Mouse (Mus musculus) lung, embryonic 15.5 days (tissue): ENCODE measurements around the gene Tas2r143. TPM values are rescaled to one million over a fixed set of nuclear protein-coding genes. Genes with fewer than 3 reads are reported as not detected.

ENCODE experiments used
- ATAC-seq: fragments of 200-750 bp; cut with Nextera tagmentation; 2 replicates; pipeline ENCODE4 v1.8.0; 2017; ENCODE audit warnings: moderate number of reproducible peaks, borderline replicate concordance; ENCODE audit not compliant: low FRiP score, low TSS enrichment; ENCODE audit errors: extremely low read depth
- H3K27ac ChIP-seq: fragments of 300-500 bp; sonication (generic); 2 replicates; pipeline ENCODE4 v1.5.1; 2015; ENCODE audit warnings: moderate library complexity, mild to moderate bottlenecking, inconsistent platforms
- H3K27me3 ChIP-seq: fragments of 300-500 bp; sonication (generic); 2 replicates; pipeline ENCODE4 v1.6.1; 2015; ENCODE audit warnings: inconsistent platforms
- H3K36me3 ChIP-seq: fragments of 300-500 bp; sonication (generic); 2 replicates; pipeline ENCODE4 v1.6.1; 2015; ENCODE audit warnings: inconsistent platforms
- H3K4me1 ChIP-seq: fragments of 300-500 bp; sonication (generic); 2 replicates; pipeline ENCODE4 v1.6.1; 2015; ENCODE audit warnings: inconsistent platforms
- H3K4me2 ChIP-seq: fragments of 300-500 bp; sonication (generic); 2 replicates; pipeline ENCODE4 v1.6.1; 2015; ENCODE audit warnings: inconsistent platforms, mild to moderate bottlenecking, moderate library complexity
- H3K4me3 ChIP-seq: fragments of 300-500 bp; sonication (generic); 2 replicates; pipeline ENCODE4 v1.5.1; 2015; ENCODE audit warnings: mild to moderate bottlenecking, inconsistent platforms
- H3K9ac ChIP-seq: fragments of 300-500 bp; sonication (generic); 2 replicates; pipeline ENCODE4 v1.6.1; 2015; ENCODE audit warnings: inconsistent platforms
- H3K9me3 ChIP-seq: fragments of 300-500 bp; sonication (generic); 2 replicates; pipeline ENCODE4 v1.6.1; 2016; ENCODE audit warnings: inconsistent platforms
- WGBS: fragments of 180-500 bp; shearing (Covaris S2); methylation state at CpG from one replicate; pipeline ENCODE4 v1.1.7; 2015; 5-methylcytosine and 5-hydroxymethylcytosine counted together
- polyA plus RNA-seq: library from polyadenylated mRNA; unstranded; fragments of >200 nt; fragmentation: Nextera tagmentation; extraction: Ambion mirVana; gene quantifications from 2 replicates; pipeline ENCODE4 v1.2.1, GENCODE M21; 2015

Tas2r143 gene
- polyA plus RNA-seq, 1 experiment from 2014 or later: not detected

GRCm38 (mm10) chr6:42372001-42372400 is 28.0 kb upstream of the Tas2r143 start:
- no peak for ATAC-seq
- Histone ChIP-seq H3K27ac (peak overlapping the region; percentile 79), H3K27me3 (no peaks in the 10 kb centered on the region), H3K9me3 (no peaks in the 10 kb centered on the region), H3K4me2 (peak overlapping the region; percentile 87), H3K9ac (peak overlapping the region; percentile 65), H3K36me3 (no peaks in the 10 kb centered on the region), H3K4me1 (peaks cover 44% of the 10 kb centered on the region), H3K4me3 (peak overlapping the region; percentile 55)
- WGBS: 23% methylated on average over 3 of the region's 3 CpGs

- H3K27me3 ChIP-seq: no peaks in the 10 kb centered on the region
- peak overlapping the region; percentile 79 for H3K27ac ChIP-seq
- H3K9me3 ChIP-seq: no peaks in the 10 kb centered on the region
- WGBS: 40% methylated on average over 9 of the region's 9 CpGs
- peak overlapping the region; percentile 65 for H3K9ac ChIP-seq
- H3K4me2 ChIP-seq: peak overlapping the region; percentile 87
- no peaks in the 10 kb centered on the region for H3K36me3 ChIP-seq
- H3K4me1 ChIP-seq: peaks cover 44% of the 10 kb centered on the region
- H3K4me3 ChIP-seq: peak overlapping the region; percentile 55
- no peak for ATAC-seq
Measured at GRCm38 (mm10) chr6:42372421-42372815, 27.6 kb upstream of the Tas2r143 start.

- Histone ChIP-seq H3K4me1 (peaks cover 44% of the 10 kb centered on the region), H3K4me2 (peak within 1 kb of the TSS; percentile 87), H3K9ac (peak within 1 kb of the TSS; percentile 65), H3K27me3 (no peaks in the 10 kb centered on the region), H3K9me3 (no peaks in the 10 kb centered on the region), H3K4me3 (peak within 1 kb of the TSS; percentile 55), H3K36me3 (no peaks in the 10 kb centered on the region), H3K27ac (peak within 1 kb of the TSS; percentile 79)
- under 1% methylated on average over 27 of the region's 36 CpGs for WGBS
- peak; percentile 60; the same call in 1 of the 2 replicates for ATAC-seq
Measured at GRCm38 (mm10) chr6:42372816-42373547, 27.1 kb upstream of the Tas2r143 start, which contains the start of gene Epha1. Epha1 (minus strand) TSS chr6:42373268.

DNA sequence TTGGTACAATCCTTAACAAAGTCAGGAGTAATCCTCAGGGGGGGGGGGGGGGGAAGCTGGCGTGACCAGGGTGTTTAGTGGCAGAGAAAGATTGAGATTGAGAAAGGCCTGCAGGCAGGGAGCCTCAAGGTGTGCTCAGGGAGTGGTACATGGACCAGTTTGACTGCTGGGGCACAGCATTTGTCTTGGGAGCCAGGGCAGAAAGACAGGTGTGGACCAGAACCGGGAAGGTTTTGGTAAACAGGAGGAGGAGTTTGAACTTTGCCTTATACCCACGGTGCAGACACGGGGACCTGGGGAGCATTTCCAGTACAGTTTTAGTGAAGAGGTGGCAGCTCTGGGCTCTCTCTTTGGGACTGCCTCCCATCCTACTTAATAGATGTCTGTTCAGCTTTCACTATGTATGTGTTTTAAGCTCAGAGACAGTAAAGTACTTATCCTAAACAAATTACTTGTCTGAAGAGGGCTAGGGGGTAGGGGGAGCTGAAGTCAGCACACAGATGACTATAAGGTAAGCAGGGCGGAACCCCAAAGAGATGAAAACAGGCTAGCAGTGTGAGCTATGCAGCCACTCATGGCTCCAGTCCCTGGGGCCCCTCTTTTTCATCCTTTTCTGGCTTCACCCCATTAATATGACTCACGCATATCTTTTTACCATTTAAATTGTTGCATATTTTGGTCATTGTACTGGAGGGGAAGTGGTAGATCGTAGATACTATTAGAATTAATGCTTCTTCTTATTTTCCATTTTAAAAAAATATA is 26.2 kb upstream of the Tas2r143 start:
- Histone ChIP-seq H3K4me3 (peak overlapping the region; percentile 55), H3K4me1 (peaks cover 44% of the 10 kb centered on the region), H3K9ac (no peak overlapping the region), H3K27me3 (no peaks in the 10 kb centered on the region), H3K36me3 (no peaks in the 10 kb centered on the region), H3K27ac (no peak overlapping the region), H3K9me3 (no peaks in the 10 kb centered on the region), H3K4me2 (peak overlapping the region; percentile 87)
- 40% methylated on average over 7 of the region's 7 CpGs for WGBS
- no peak for ATAC-seq

- H3K4me2 ChIP-seq: no peak overlapping the region
- H3K9me3 ChIP-seq: no peaks in the 10 kb centered on the region
- H3K4me3 ChIP-seq: no peak overlapping the region
- no peak overlapping the region for H3K9ac ChIP-seq
- ATAC-seq: no peak
- 66% methylated on average over 4 of the region's 4 CpGs for WGBS
- peaks cover 44% of the 10 kb centered on the region for H3K4me1 ChIP-seq
- no peaks in the 10 kb centered on the region for H3K36me3 ChIP-seq
- H3K27ac ChIP-seq: no peak overlapping the region
- H3K27me3 ChIP-seq: no peaks in the 10 kb centered on the region
Measured at GRCm38 (mm10) chr6:42374701-42375100, 25.3 kb upstream of the Tas2r143 start.

- Histone ChIP-seq H3K4me1 (peaks cover 44% of the 10 kb centered on the region), H3K9ac (no peak overlapping the region), H3K27me3 (no peaks in the 10 kb centered on the region), H3K9me3 (no peaks in the 10 kb centered on the region), H3K4me3 (no peak overlapping the region), H3K36me3 (no peaks in the 10 kb centered on the region), H3K4me2 (no peak overlapping the region), H3K27ac (no peak overlapping the region)
- 75% methylated on average over 2 of the region's 2 CpGs for WGBS
- ATAC-seq: no peak
Measured at GRCm38 (mm10) chr6:42375131-42375530, 24.9 kb upstream of the Tas2r143 start.

DNA sequence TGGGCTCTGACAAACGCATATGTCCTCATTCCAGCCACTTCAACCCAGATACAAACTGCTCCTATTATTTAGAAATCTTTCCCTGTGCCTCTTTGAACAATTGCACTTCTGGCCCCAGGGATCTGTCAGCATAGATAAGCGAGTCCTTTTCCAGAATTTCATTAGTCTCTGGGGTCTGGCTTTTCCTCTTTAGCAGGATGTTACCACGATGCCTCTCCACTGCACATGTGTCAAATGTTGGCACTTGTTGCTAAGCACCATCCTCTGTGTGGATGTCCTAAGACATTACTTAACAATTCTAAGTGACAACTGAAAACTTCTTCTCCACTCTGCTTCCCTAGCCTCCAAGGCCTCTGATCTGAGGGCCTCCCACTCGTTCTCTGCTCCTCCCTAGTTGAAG is 24.0 kb upstream of the Tas2r143 start:
- Histone ChIP-seq H3K27me3 (no peaks in the 10 kb centered on the region), H3K27ac (no peak overlapping the region), H3K4me1 (peaks cover 39% of the 10 kb centered on the region), H3K4me3 (no peak overlapping the region), H3K9me3 (no peaks in the 10 kb centered on the region), H3K36me3 (no peaks in the 10 kb centered on the region), H3K4me2 (no peak overlapping the region), H3K9ac (no peak overlapping the region)
- ATAC-seq: no peak
- 20% methylated on average over 4 of the region's 4 CpGs for WGBS

- H3K27me3 ChIP-seq: no peaks in the 10 kb centered on the region
- peaks cover 39% of the 10 kb centered on the region for H3K4me1 ChIP-seq
- ATAC-seq: no peak
- no peak overlapping the region for H3K4me2 ChIP-seq
- no peak overlapping the region for H3K9ac ChIP-seq
- H3K36me3 ChIP-seq: no peaks in the 10 kb centered on the region
- WGBS: 70% methylated on average over 6 of the region's 6 CpGs
- H3K9me3 ChIP-seq: no peaks in the 10 kb centered on the region
- H3K27ac ChIP-seq: no peak overlapping the region
- no peak overlapping the region for H3K4me3 ChIP-seq
Measured at GRCm38 (mm10) chr6:42376504-42377019, 23.5 kb upstream of the Tas2r143 start.

- H3K4me2 ChIP-seq: no peak overlapping the region
- no peak overlapping the region for H3K9ac ChIP-seq
- peaks cover 38% of the 10 kb centered on the region for H3K4me1 ChIP-seq
- 65% methylated on average over 5 of the region's 5 CpGs for WGBS
- no peaks in the 10 kb centered on the region for H3K9me3 ChIP-seq
- H3K27ac ChIP-seq: no peak overlapping the region
- H3K36me3 ChIP-seq: no peaks in the 10 kb centered on the region
- H3K4me3 ChIP-seq: no peak overlapping the region
- ATAC-seq: no peak
- H3K27me3 ChIP-seq: no peaks in the 10 kb centered on the region
Measured at GRCm38 (mm10) chr6:42377280-42377679, 22.8 kb upstream of the Tas2r143 start.

- H3K4me3 ChIP-seq: no peak overlapping the region
- no peak overlapping the region for H3K4me2 ChIP-seq
- peaks cover 29% of the 10 kb centered on the region for H3K4me1 ChIP-seq
- H3K36me3 ChIP-seq: no peaks in the 10 kb centered on the region
- no peak for ATAC-seq
- H3K27ac ChIP-seq: no peak overlapping the region
- WGBS: 58% methylated on average over 3 of the region's 3 CpGs
- no peaks in the 10 kb centered on the region for H3K27me3 ChIP-seq
- H3K9ac ChIP-seq: no peak overlapping the region
- no peaks in the 10 kb centered on the region for H3K9me3 ChIP-seq
Measured at GRCm38 (mm10) chr6:42379551-42379950, 20.5 kb upstream of the Tas2r143 start.

- 24% methylated on average over 8 of the region's 8 CpGs for WGBS
- ATAC-seq: no peak
- H3K9ac ChIP-seq: no peak overlapping the region
Measured at GRCm38 (mm10) chr6:42380416-42381144, 19.5 kb upstream of the Tas2r143 start.

More at GRCm38 (mm10) chr6:42380416-42381144, 19.5 kb upstream of the Tas2r143 start:
- no peak overlapping the region for H3K27ac ChIP-seq
- peaks cover 24% of the 10 kb centered on the region for H3K4me1 ChIP-seq
- no peaks in the 10 kb centered on the region for H3K36me3 ChIP-seq
- no peaks in the 10 kb centered on the region for H3K9me3 ChIP-seq
- H3K4me3 ChIP-seq: no peak overlapping the region
- no peaks in the 10 kb centered on the region for H3K27me3 ChIP-seq
- H3K4me2 ChIP-seq: no peak overlapping the region
